Comparison of ENCODE assay signal across 33 mouse cellular contexts in genomic region chr7:119522385-119522784, GRCm38 (mm10). TPM values are rescaled to one million over a fixed set of nuclear protein-coding genes. Genes with fewer than 3 reads are reported as not detected.
DNase-seq lines count a peak whose midpoint lies in the region; ATAC-seq lines count a peak whose summit lies in the region.
"Had no signal": no experiment of that assay in that cellular context is flagged by ENCODE, and none has a peak within 500 bp of the region (broad histone marks: within the 10 kb centered on the region; RNA-seq: fewer than 3 reads in every experiment).

No protein-coding gene starts in this region.

- H3K4me2 ChIP-seq in kidney, embryonic 14.5 days (replicated peaks; ENCODE audit: low read depth, low read length): no peak overlapping the region
- H3K4me2 ChIP-seq: hindbrain, embryonic 13.5 days; limb, embryonic 15.5 days; neural tube, embryonic 13.5 days had no signal

- H3K9me3 ChIP-seq in kidney, embryonic 14.5 days (ENCODE audit: control insufficient read depth, low read length): no peaks in the 10 kb centered on the region
- H3K9me3 ChIP-seq: forebrain, embryonic 10.5 days; hindbrain, embryonic 13.5 days; limb, embryonic 15.5 days; neural tube, embryonic 13.5 days had no signal

- H3K27me3 ChIP-seq in kidney, embryonic 14.5 days (ENCODE audit: control insufficient read depth, insufficient read depth, low read length): no peaks in the 10 kb centered on the region
- H3K27me3 ChIP-seq: limb, embryonic 15.5 days; neural tube, embryonic 13.5 days had no signal

- no peaks in the 10 kb centered on the region for H3K4me1 ChIP-seq in kidney, embryonic 14.5 days (ENCODE audit: control insufficient read depth, insufficient read depth, low read length)
- H3K4me1 ChIP-seq: limb, embryonic 15.5 days had no signal

- H3K36me3 ChIP-seq in kidney, embryonic 14.5 days (ENCODE audit: control insufficient read depth, insufficient read depth, low read length): no peaks in the 10 kb centered on the region
- H3K36me3 ChIP-seq: forebrain, embryonic 10.5 days; hindbrain, embryonic 13.5 days; limb, embryonic 15.5 days; neural tube, embryonic 13.5 days had no signal

- H3K4me3 ChIP-seq in kidney, embryonic 14.5 days (ENCODE audit: low read length): no peak overlapping the region
- H3K4me3 ChIP-seq: forebrain, embryonic 10.5 days; hindbrain, embryonic 13.5 days; limb, embryonic 15.5 days; myocyte; neural tube, embryonic 13.5 days had no signal

- no peak overlapping the region for H3K27ac ChIP-seq in kidney, embryonic 14.5 days (ENCODE audit: low read depth, low read length)
- H3K27ac ChIP-seq: forebrain, embryonic 10.5 days; hindbrain, embryonic 13.5 days; limb, embryonic 15.5 days; macrophage; neural tube, embryonic 13.5 days had no signal

- no peak overlapping the region for H3K9ac ChIP-seq in kidney, embryonic 14.5 days (ENCODE audit: low read depth, low read length)
- H3K9ac ChIP-seq: hindbrain, embryonic 13.5 days; limb, embryonic 15.5 days; neural tube, embryonic 13.5 days had no signal

- peak; percentile 78 for DNase-seq in adrenal gland, adult 2 months
- no peak for DNase-seq in adrenal gland, postnatal 4 days (ENCODE audit: low spot score in 2 of 2)
- DNase-seq in kidney, adult 8-10 months: peak; percentile 79 to 86
- peak; percentile 33 for DNase-seq in kidney, postnatal 10 days
- no peak for DNase-seq in T-cell, adult 2 months (ENCODE audit: low spot score)
- no peak for DNase-seq in cerebellum, adult 9-11 months
- DNase-seq: cerebellum, adult 11-12 months; cerebellum, postnatal 14 days; gastrocnemius, postnatal 14 days; heart, adult 18-20 months; left cerebral cortex, postnatal 4 days; retina, postnatal 1 day; right cerebral cortex, postnatal 25 days; thymus, adult 18-20 months; thymus, postnatal 36 days had no signal

- 89% methylated on average over 1 of the region's 1 CpGs for WGBS in kidney, embryonic 14.5 days

- ATAC-seq in kidney, embryonic 14.5 days (ENCODE audit: low FRiP score, low TSS enrichment): no peak
- ATAC-seq: forebrain, embryonic 16.5 days; midbrain, embryonic 16.5 days had no signal

RNA-seq across cellular contexts. Expression of gene Pdilt, which starts 0.9 kb away (rescaled TPM):
- total RNA-seq in adrenal gland, adult 2 months (2021): not detected
- not detected in 2 replicates for polyA plus RNA-seq in adrenal gland, adult 2 months (2012; rRNA removed)
- total RNA-seq in adrenal gland, postnatal 4 days (2021): under 1 TPM in 1 of 2 experiments, not detected in 1; 0.22 TPM
- polyA plus RNA-seq in kidney, embryonic 14.5 days (2014; fragmentation: Nextera tagmentation; extraction: Ambion mirVana): not detected in 2 replicates
- total RNA-seq: gastrocnemius, postnatal 14 days; heart, adult 18-20 months; heart, postnatal 25 days; layer of hippocampus, postnatal 14 days; left cerebral cortex, postnatal 4 days had no signal
- polyA plus RNA-seq: embryonic facial prominence, embryonic 11.5 days; forebrain, embryonic 10.5 days; forebrain, embryonic 16.5 days; heart, embryonic 14.5 days; large intestine, adult 2 months; limb, embryonic 15.5 days; liver, embryonic 16.5 days; lung, embryonic 16.5 days; macrophage; myocyte; spleen, adult 2 months had no signal

RNA-seq across cellular contexts. Expression of gene Acsm5, which starts 3.1 kb away (rescaled TPM):
- total RNA-seq in adrenal gland, adult 2 months (2021): 1 to 10 TPM; 2.9 to 4.4 TPM
- 0.82 and 1.2 TPM in 2 replicates for polyA plus RNA-seq in adrenal gland, adult 2 months (2012; rRNA removed)
- 1 to 10 TPM; 3.8 to 5.0 TPM for total RNA-seq in adrenal gland, postnatal 4 days (2021)
- polyA plus RNA-seq in kidney, embryonic 14.5 days (2014; fragmentation: Nextera tagmentation; extraction: Ambion mirVana): 0.11 and 0.19 TPM in 2 replicates
- total RNA-seq: gastrocnemius, postnatal 14 days; left cerebral cortex, postnatal 4 days had no signal
- polyA plus RNA-seq: embryonic facial prominence, embryonic 11.5 days; forebrain, embryonic 10.5 days; forebrain, embryonic 16.5 days; heart, embryonic 14.5 days; hindbrain, embryonic 13.5 days; limb, embryonic 15.5 days; lung, embryonic 16.5 days; macrophage; myocyte; neural tube, embryonic 13.5 days; spleen, adult 2 months had no signal

RNA-seq across cellular contexts. Expression of gene Acsm2, which starts 31.8 kb away (rescaled TPM):
- total RNA-seq in adrenal gland, adult 2 months (2021): under 1 TPM in 1 of 2 experiments, not detected in 1; 0.48 TPM
- polyA plus RNA-seq in adrenal gland, adult 2 months (2012; rRNA removed): not detected in 2 replicates
- 10 to 100 TPM in 1 of 2 experiments, under 1 TPM in 1; 0.87 to 15.2 TPM for total RNA-seq in adrenal gland, postnatal 4 days (2021)
- polyA plus RNA-seq in kidney, embryonic 14.5 days (2014; fragmentation: Nextera tagmentation; extraction: Ambion mirVana): 4.6 and 10.4 TPM in 2 replicates
- total RNA-seq: gastrocnemius, postnatal 14 days; heart, adult 18-20 months; heart, postnatal 25 days; layer of hippocampus, postnatal 14 days; left cerebral cortex, adult 8-10 months; left cerebral cortex, postnatal 4 days had no signal
- polyA plus RNA-seq: embryonic facial prominence, embryonic 11.5 days; forebrain, embryonic 10.5 days; forebrain, embryonic 16.5 days; heart, embryonic 14.5 days; hindbrain, embryonic 13.5 days; large intestine, adult 2 months; limb, embryonic 15.5 days; liver, embryonic 16.5 days; lung, embryonic 16.5 days; macrophage; midbrain, embryonic 16.5 days; myocyte; neural tube, embryonic 13.5 days had no signal

RNA-seq across cellular contexts. Expression of gene Umod, which starts 43.3 kb away (rescaled TPM):
- not detected for total RNA-seq in adrenal gland, adult 2 months (2021)
- polyA plus RNA-seq in adrenal gland, adult 2 months (2012; rRNA removed): not detected in 2 replicates
- total RNA-seq in adrenal gland, postnatal 4 days (2021): 10 to 100 TPM in 1 of 2 experiments, under 1 TPM in 1; 0.51 to 16.2 TPM
- 1.2 and 1.7 TPM in 2 replicates for polyA plus RNA-seq in kidney, embryonic 14.5 days (2014; fragmentation: Nextera tagmentation; extraction: Ambion mirVana)
- total RNA-seq: gastrocnemius, postnatal 14 days; heart, adult 18-20 months; heart, postnatal 25 days; layer of hippocampus, postnatal 14 days; left cerebral cortex, adult 8-10 months; left cerebral cortex, postnatal 4 days had no signal
- polyA plus RNA-seq: embryonic facial prominence, embryonic 11.5 days; forebrain, embryonic 10.5 days; forebrain, embryonic 16.5 days; heart, embryonic 14.5 days; hindbrain, embryonic 13.5 days; large intestine, adult 2 months; limb, embryonic 15.5 days; liver, embryonic 16.5 days; lung, embryonic 16.5 days; macrophage; midbrain, embryonic 16.5 days; myocyte; neural tube, embryonic 13.5 days had no signal

Comparison
In these comparisons a context has a peak if more than half of its experiments do, and no peak if none do; other contexts are left out.
1. DNase-seq: peak in adrenal gland, adult 2 months (single experiment), kidney, adult 8-10 months (2 of 2) and kidney, postnatal 10 days (single experiment); none in adrenal gland, postnatal 4 days (0 of 2), T-cell, adult 2 months (single experiment) and cerebellum, adult 9-11 months (single experiment).